Mouse (Mus musculus): ENCODE measurements around the gene Nras.

GRCm38 (mm10) chr3:103066927-103067326 is 8.8 kb downstream of the Nras start:
- TF ChIP-seq POLR2A (IDR thresholded peaks at IDR 0.05; ENCODE audit: insufficient read depth, low read depth, low read length), result no peak
- TF ChIP-seq CTCF (IDR thresholded peaks at IDR 0.05; ENCODE audit: insufficient read depth, low read depth, low read length), result no peak

All from olfactory bulb, adult 2 months (tissue).